Mouse (Mus musculus) heart, embryonic 10.5 days (tissue): ENCODE data around the gene Wee2. TPM values are rescaled to one million over a fixed set of nuclear protein-coding genes. Genes with fewer than 3 reads are reported as not detected.

ENCODE experiments used
- polyA plus RNA-seq: library from polyadenylated mRNA; unstranded; fragments of >200 nt; fragmentation: Nextera tagmentation; extraction: Ambion mirVana; gene quantifications from 2 replicates; pipeline ENCODE4 v1.2.1, GENCODE M21; 2016

Wee2 gene
- polyA plus RNA-seq, 1 experiment from 2014 or later = 0.04 TPM

Other genes with a start within 250 kb of the Wee2 start
- gene Agk, start 113.9 kb upstream of the Wee2 start, polyA plus RNA-seq = 45.7 and 50.8 TPM in 2 replicates
- 3.6 and 6.8 TPM in 2 replicates for gene E330009J07Rik, start 3.0 kb upstream of the Wee2 start, polyA plus RNA-seq
- 122 and 162 TPM in 2 replicates for gene Ssbp1, start 32.3 kb downstream of the Wee2 start, polyA plus RNA-seq
- not detected in 2 replicates for gene Tas2r137, start 52.1 kb downstream of the Wee2 start, polyA plus RNA-seq
- not detected in 2 replicates for gene Tas2r108, start 54.4 kb downstream of the Wee2 start, polyA plus RNA-seq
- gene Prss37, start 80.4 kb downstream of the Wee2 start, polyA plus RNA-seq = 0.41 TPM in 1 of 2 replicates, not detected in the other
- not detected in 2 replicates for gene Olfr461, start 116.0 kb downstream of the Wee2 start, polyA plus RNA-seq
- not detected in 2 replicates for gene Olfr460, start 130.4 kb downstream of the Wee2 start, polyA plus RNA-seq
- 0.10 and 0.53 TPM in 2 replicates for gene Clec5a, start 146.7 kb downstream of the Wee2 start, polyA plus RNA-seq
- gene Tas2r138, start 174.2 kb downstream of the Wee2 start, polyA plus RNA-seq = not detected in 2 replicates
- gene Mgam, start 189.7 kb downstream of the Wee2 start, polyA plus RNA-seq = 0.02 and 0.24 TPM in 2 replicates